Mouse (Mus musculus): ENCODE results near the gene Kirrel3. TPM values are rescaled to one million over a fixed set of nuclear protein-coding genes. Genes with fewer than 3 reads are reported as not detected.
A peak's percentile ranks its signal among the peaks of the same experiment; 100 is the strongest.

The Kirrel3 gene
- total RNA-seq, 2 experiments from 2014 or later: 1.7 to 1.9 TPM

DNA sequence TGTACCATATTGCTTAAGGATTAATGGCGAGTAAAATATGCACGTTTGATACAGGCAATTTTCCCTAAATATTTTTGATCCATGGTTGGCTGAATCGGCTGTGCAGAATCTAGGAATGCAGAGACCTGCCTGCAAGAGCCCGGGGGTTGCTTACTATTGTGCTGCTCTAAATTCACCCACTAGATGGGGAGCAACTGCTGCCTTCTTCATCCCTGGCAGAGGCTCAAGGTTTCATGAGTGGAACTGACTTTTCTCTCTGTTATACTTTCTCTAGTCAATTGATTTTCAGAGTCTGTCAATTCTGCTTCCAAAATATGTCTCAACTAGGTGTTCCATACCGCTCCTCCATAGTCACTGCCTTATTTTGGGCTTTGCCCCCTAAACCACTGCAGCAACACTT is 545.1 kb downstream of the Kirrel3 start:
- peak; percentile 46 for DNase-seq

GRCm38 (mm10) chr9:35032457-35032856 is 546.8 kb downstream of the Kirrel3 start:
- DNase-seq: no peak

GRCm38 (mm10) chr9:35035074-35035473 is 549.4 kb downstream of the Kirrel3 start:
- DNase-seq: no peak

DNA sequence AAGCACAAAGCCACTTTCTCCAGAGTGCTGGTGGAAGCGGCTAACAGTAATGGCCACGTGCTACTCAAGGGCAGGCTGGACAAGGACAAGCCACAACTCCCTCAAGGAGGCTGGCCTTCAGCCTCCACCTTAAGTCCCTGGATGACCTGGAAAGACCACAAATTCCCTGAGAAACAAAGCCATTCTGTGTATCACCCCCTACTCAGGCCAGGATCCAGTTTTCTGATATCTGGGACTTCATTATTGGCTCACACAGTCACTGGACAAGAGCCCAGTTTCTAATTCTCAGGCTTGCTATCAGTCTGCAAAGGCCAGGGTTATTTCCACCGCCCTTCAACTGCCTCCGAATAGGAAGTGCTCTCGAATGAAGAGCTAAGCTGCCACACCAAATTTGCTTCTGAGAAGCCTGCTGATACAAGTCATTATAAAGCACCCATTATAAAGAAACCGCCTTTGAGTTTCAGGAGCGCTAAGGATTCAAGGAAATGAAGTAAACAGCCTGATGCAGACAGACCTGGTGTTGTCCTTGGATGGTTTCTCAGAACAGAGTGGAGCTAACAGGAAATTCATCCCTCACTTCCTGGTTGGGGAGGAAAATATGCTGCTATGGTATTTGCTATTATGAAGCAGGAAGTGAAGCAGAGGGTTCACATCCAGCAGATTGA is 553.4 kb downstream of the Kirrel3 start:
- DNase-seq: no peak

DNA sequence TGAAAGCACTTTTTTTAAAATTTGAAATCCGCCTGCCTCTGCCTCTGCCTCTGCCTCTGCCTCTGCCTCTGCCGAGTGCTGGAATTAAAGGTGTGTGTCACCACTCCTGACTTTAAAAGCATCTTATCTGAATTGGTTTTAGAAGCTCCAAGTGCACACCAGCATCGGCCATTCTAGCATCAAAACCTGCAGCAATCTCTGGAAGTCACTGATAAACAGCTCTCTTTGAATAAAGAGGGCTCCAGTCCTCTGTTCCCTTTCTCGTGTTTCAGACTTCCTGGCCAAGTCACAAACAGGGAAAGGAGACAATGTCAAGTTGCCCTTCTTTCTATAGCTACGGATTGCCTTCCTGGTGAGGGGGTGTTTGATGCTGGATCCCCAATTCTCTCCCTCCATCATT is 554.2 kb downstream of the Kirrel3 start:
- DNase-seq: no peak

DNA sequence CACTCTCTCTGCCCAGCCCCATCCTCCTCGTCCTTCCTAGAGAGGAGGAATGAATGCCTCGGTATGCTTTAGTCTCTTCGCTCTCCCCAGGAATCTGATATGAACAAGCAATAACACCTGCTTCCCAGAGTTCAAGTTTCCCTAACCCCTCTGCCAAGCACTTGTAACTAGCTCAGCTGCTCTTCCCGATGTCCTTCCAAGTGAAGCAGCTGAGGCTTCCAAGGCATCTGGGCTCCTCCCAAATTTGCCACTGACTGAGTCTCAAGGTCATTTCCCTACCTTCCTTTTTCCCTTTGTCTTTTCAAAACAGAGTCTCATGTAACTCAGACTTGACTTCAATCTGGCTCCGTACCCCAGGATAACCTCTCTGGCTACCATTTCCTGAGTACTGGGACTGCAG is 555.8 kb downstream of the Kirrel3 start:
- DNase-seq: no peak

- DNase-seq: no peak
Measured at GRCm38 (mm10) chr9:35043619-35044018, 557.9 kb downstream of the Kirrel3 start.

DNA sequence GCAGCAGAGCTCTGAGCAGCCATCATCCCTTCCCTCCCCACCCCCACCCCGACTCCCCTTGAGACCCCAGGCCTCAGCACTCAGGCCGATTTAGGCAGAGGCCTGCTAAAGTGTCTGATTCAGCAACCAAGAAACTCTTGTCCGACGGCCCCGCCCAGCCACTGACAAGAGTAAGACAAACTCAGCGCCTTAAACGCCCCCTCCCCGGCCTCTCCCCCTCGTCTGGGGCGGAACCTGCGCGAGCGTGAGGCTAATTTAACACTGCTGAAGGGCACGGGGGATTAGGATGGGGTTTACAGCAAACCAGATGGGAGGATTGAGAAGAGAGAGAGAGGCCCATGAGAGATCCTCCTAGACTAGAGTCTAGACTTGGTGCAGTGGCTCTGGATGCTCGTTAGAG is 558.8 kb downstream of the Kirrel3 start:
- peak; percentile 50 for DNase-seq

DNA sequence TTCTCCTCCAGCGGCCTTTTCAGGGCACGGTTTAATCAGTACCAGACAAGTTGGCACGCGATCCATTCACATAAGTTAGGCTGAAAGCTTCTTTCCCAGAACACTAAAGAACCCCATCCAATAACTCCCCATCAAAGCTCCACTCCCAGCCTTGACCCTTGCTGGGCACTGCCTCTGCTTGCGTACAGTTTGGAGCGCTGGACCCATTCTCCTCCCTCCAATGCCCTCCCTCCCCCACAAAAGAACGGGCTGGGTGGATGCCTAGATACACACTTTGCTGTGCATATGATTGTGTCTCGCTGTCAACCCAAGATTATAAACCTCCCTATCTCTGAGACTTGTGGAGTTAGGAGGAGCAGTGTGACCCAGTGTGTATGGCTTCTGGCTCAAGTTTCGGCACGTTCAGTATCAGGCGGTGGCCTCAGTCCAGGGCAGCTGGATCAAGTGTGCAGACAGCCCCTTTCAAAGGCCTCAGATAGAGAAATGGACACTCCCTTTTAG is 559.4 kb downstream of the Kirrel3 start:
- peak; percentile 58 for DNase-seq

DNA sequence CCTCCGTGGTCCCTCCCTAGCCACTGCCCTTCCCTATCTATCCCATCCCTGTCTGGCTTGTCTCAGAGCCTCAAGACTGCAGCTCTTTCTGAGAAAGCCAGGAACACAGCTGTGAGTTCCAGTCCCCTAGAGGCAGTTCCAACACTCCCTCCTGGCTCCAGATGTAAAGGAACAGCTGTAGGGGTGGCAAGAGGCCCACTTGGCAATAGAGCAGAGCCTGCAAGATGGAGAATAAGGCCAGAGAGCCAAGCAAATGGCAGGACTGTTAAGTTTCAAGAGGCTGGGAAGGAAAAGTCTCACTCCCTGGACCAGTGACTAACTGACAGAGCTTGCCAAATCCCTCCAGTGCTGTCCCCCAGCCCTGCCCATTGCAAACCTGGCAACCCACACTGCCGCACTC is 560.1 kb downstream of the Kirrel3 start:
- peak; percentile 86 for DNase-seq

GRCm38 (mm10) chr9:35048449-35048848 is 562.8 kb downstream of the Kirrel3 start:
- DNase-seq: no peak

- DNase-seq: no peak
Measured at GRCm38 (mm10) chr9:35049891-35050527, 564.3 kb downstream of the Kirrel3 start.

DNA sequence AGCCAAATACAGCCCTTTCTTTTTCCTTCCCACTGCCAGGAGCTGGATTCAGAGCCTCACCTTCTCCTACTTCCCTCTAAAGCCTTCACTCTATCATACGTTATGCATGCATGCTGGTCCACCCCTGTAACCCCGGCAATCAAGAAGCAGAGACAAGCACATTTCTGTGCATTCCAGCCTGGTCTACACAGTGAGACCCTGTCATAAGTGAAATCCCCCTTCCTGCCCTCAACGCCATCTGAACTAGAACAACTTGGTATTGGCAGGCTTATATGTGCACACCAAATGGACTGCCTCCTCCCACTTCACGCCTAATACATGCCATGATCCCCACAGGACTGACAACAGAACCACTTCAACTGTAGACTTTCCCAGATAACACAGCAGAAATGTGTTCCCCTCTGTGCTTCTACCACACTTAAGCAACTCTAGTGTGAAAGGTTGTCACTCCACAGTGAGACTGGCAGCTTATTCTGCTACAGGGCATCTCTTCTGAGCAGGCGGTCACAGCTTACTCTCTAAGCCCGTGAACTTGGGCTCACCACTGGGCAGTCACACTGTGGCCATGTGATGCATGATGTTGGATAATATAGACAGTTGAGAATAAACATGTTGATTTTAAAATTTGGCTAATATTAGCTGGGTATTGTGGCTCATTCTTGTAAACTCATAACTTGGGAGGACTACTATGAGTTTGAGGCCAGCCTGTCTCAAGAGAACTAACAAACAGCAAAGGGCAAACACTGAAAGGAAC is 565.2 kb downstream of the Kirrel3 start:
- DNase-seq: no peak

DNA sequence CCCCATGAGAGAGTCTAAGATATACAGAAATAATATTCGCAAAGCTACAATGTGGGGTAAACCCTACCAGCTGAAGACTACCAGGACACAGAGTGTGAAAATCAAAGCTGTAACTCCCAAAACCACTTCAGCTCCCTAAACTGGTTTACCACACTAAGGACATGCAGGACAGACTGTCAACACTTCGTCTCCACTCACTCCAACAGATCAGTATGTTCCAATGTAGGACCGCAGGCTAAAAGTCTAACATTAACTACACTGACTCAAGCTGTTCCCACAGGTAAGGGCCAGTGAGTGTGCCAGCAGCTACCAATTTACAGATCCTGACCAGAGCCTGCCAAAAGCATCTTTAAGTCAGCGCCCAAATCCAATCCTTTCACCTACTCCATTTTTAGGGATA is 566.0 kb downstream of the Kirrel3 start:
- DNase-seq: no peak

- DNase-seq: no peak
Measured at GRCm38 (mm10) chr9:35052671-35053070, 567.0 kb downstream of the Kirrel3 start.

GRCm38 (mm10) chr9:35053081-35053480 is 567.4 kb downstream of the Kirrel3 start:
- DNase-seq: no peak

- no peak for DNase-seq
Measured at GRCm38 (mm10) chr9:35053669-35054068, 568.0 kb downstream of the Kirrel3 start.

- no peak for DNase-seq
Measured at GRCm38 (mm10) chr9:35055528-35056330, 570.0 kb downstream of the Kirrel3 start.

DNA sequence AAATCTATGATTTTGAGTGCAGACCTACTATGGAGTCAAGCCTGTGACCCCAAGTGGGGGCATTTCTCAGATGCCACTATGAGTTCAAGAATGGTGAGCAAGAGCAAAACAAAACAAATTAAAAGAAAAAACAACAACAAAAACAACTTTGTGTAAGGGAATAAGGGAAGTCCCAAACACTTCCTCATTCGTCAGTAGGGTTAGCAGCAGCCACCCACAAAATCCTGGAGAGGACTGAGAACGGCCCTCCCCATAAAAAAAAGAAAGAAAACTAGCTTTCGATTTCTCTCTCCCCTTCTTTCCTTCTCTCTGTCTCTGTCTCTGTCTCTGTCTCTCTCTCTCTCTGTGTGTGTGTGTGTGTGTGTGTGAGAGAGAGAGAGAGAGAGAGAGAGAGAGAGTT is 570.9 kb downstream of the Kirrel3 start:
- DNase-seq: no peak

DNA sequence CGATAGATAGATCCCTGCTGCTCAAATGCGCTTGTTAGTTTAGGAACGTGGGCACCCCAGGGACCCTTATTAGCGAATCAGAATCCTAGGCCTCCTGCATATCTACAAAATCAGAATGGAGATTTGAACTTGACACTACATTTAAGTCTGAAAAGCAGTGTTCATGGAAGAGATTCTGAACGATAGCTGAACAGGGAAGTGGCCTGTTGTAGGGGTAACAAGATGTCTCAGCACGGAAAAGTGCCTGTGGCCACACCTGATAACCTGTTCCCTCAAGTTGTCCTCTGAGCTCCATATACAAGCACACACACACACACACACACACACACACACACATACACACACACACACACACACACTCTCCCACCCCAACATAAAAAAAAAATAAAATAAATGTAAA is 571.9 kb downstream of the Kirrel3 start:
- no peak for DNase-seq

GRCm38 (mm10) chr9:35058186-35058585 is 572.5 kb downstream of the Kirrel3 start:
- no peak for DNase-seq

DNA sequence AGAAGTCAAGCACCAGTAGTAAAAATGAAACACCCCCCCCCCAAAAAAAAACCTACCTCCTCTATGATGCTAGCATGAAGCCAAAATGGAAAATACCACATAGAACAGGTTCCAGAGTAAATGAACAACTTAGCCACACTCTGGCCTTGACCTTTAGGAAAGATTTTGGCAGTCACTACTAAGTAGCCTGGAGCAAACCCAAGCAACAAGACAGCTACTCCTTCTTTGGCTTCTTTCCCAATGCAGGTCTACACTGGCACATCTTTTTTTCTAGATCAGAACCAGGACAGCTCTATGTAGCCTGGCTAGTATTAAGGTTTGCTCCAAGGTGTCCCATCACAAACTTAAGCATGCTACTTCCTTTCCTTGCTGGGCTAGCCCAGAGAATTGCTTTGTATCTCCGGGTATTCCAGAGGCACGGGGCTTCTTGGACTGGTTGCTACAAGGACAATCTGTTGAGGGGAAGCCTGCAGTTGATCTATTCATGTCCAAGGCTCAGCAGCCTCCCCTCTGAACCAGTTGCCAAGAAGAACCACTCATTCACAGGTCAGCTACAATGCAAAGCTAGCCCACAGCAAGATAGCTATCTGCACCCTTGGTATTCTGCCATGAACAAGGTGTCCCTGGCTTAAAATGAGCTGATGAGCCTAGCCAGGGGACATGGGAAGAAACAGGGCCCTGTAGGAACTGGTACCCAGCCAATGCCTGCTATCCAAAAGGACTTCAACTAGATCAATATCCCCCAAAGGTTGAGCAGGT is 573.1 kb downstream of the Kirrel3 start:
- DNase-seq: no peak

Data from gastrocnemius, postnatal 10 days (tissue).